Mouse (Mus musculus): ENCODE data around the gene Taf6. TPM values are rescaled to one million over a fixed set of nuclear protein-coding genes. Genes with fewer than 3 reads are reported as not detected.

The Taf6 gene
- 47.1 TPM for polyA plus RNA-seq (2012; fragmentation: generic; extraction: Trizol)

- H3K4me3 ChIP-seq, result peak within 1 kb of the TSS; percentile 96
- TF ChIP-seq REST (IDR thresholded peaks at IDR 0.05; ENCODE audit: insufficient read depth, insufficient read length) (no peak), POLR2AphosphoS2 (IDR thresholded peaks at IDR 0.05; ENCODE audit: insufficient read length, low read depth) (peak; percentile 68), SRF (IDR thresholded peaks at IDR 0.05; ENCODE audit: control insufficient read depth, insufficient read length, low read depth) (no peak), POLR2A (IDR thresholded peaks at IDR 0.05; ENCODE audit: insufficient read length, low read depth) (peak; percentile 81)
- H3K4me2 ChIP-seq (ENCODE audit: low read depth), result peak within 1 kb of the TSS; percentile 97
- peaks cover 6% of the 10 kb centered on the region for H3K36me3 ChIP-seq (ENCODE audit: control insufficient read depth, insufficient read depth)
- H3K27me3 ChIP-seq (ENCODE audit: control insufficient read depth, insufficient read depth, insufficient read length), result no peaks in the 10 kb centered on the region
- no peak within 1 kb of the TSS for H3ac ChIP-seq (ENCODE audit: control insufficient read depth, insufficient read length)
- H3K79me2 ChIP-seq (ENCODE audit: control insufficient read depth, insufficient read depth), result peaks cover 10% of the 10 kb centered on the region
Observed at GRCm38 (mm10) chr5:138186950-138187638, at the start of gene Taf6, which contains the start of gene Cnpy4. Gene Taf6 (minus strand): TSS chr5:138187451. Gene Cnpy4 (plus strand): TSS chr5:138187485.

DNA sequence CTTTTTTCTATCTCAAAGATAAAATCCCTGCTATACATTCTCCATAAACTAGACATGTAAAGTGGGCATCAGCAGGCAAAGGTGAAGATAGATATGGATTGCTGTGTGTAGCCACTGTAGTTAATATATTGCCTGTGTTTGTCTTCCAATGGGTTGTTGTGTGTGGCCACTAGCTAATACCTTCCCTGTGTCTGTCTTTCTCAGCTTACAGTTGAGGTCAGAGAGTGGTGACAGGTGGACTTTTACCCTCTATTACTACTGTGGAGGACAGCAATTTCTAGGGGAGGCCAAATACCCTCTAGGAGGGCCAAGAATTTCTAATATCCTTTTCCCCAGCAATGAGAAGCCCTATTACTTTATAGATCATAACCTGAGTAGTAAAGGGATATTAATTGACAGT lies 47.0 kb upstream of the Taf6 start:
- Histone ChIP-seq H3ac (ENCODE audit: control insufficient read depth, insufficient read length) (no peak overlapping the region), H3K36me3 (ENCODE audit: control insufficient read depth, insufficient read depth) (no peaks in the 10 kb centered on the region), H3K27me3 (ENCODE audit: control insufficient read depth, insufficient read depth, insufficient read length) (no peaks in the 10 kb centered on the region), H3K79me2 (ENCODE audit: control insufficient read depth, insufficient read depth) (no peaks in the 10 kb centered on the region), H3K4me2 (ENCODE audit: low read depth) (no peak overlapping the region), H3K4me3 (no peak overlapping the region)
- no peak for TF ChIP-seq E2F4 (IDR thresholded peaks at IDR 0.05; ENCODE audit: insufficient read depth)

DNA sequence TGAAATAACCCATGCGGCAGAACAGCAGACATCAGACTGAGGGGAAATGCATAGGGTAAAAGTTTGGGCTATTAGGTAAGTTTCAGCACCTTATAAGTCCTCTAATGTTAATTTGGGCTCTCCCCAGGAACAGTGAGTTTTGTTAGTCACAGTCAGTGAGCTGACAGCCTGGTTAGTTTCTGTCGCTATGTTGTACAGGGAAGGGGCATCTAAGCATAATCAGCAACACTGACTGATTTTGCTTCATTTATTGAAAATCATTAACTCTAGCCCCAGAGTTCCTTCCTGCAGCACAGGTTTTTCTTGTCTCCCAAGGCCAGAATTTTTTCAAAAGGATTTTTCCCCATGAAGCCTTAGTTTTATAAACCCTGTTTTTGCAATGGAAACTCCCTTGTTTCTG lies 46.5 kb upstream of the Taf6 start:
- Histone ChIP-seq H3K27me3 (ENCODE audit: control insufficient read depth, insufficient read depth, insufficient read length) (no peaks in the 10 kb centered on the region), H3K36me3 (ENCODE audit: control insufficient read depth, insufficient read depth) (no peaks in the 10 kb centered on the region), H3K79me2 (ENCODE audit: control insufficient read depth, insufficient read depth) (no peaks in the 10 kb centered on the region), H3ac (ENCODE audit: control insufficient read depth, insufficient read length) (no peak overlapping the region), H3K4me3 (no peak overlapping the region), H3K4me2 (ENCODE audit: low read depth) (no peak overlapping the region)
- no peak for TF ChIP-seq MYOD1 (IDR thresholded peaks at IDR 0.05; ENCODE audit: control insufficient read depth in 1 of 3, insufficient read length in 2 of 3, low read depth in 2 of 3)
- TF ChIP-seq TCF3 (IDR thresholded peaks at IDR 0.05; ENCODE audit: insufficient read length, low read depth), result no peak
- no peak for TF ChIP-seq REST (IDR thresholded peaks at IDR 0.05; ENCODE audit: insufficient read depth, insufficient read length)
- no peak for TF ChIP-seq POLR2AphosphoS2 (IDR thresholded peaks at IDR 0.05; ENCODE audit: insufficient read length, low read depth)
- TF ChIP-seq SRF (IDR thresholded peaks at IDR 0.05; ENCODE audit: control insufficient read depth, insufficient read length, low read depth), result no peak

GRCm38 (mm10) chr5:138229511-138229910 lies 42.3 kb upstream of the Taf6 start:
- Histone ChIP-seq H3K4me3 (no peak overlapping the region), H3K79me2 (ENCODE audit: control insufficient read depth, insufficient read depth) (no peaks in the 10 kb centered on the region), H3K36me3 (ENCODE audit: control insufficient read depth, insufficient read depth) (no peaks in the 10 kb centered on the region), H3K4me2 (ENCODE audit: low read depth) (no peak overlapping the region), H3K27me3 (ENCODE audit: control insufficient read depth, insufficient read depth, insufficient read length) (no peaks in the 10 kb centered on the region), H3ac (ENCODE audit: control insufficient read depth, insufficient read length) (no peak overlapping the region)
- TF ChIP-seq TCF12 (IDR thresholded peaks at IDR 0.05; ENCODE audit: insufficient read depth, poor library complexity, severe bottlenecking) (no peak), MYOG (IDR thresholded peaks at IDR 0.05; ENCODE audit: control insufficient read depth in 1 of 3, insufficient read depth in 1 of 3, insufficient read length in 2 of 3, low read depth in 2 of 3) (no peak), MYOD1 (IDR thresholded peaks at IDR 0.05; ENCODE audit: control insufficient read depth in 1 of 3, insufficient read length in 2 of 3, low read depth in 2 of 3) (no peak), SRF (IDR thresholded peaks at IDR 0.05; ENCODE audit: control insufficient read depth, insufficient read length, low read depth) (no peak), REST (IDR thresholded peaks at IDR 0.05; ENCODE audit: insufficient read depth, insufficient read length) (no peak), MAX (IDR thresholded peaks at IDR 0.05; ENCODE audit: low read depth) (no peak), POLR2A (IDR thresholded peaks at IDR 0.05; ENCODE audit: insufficient read length, low read depth) (no peak), E2F4 (IDR thresholded peaks at IDR 0.05; ENCODE audit: insufficient read depth) (no peak)

DNA sequence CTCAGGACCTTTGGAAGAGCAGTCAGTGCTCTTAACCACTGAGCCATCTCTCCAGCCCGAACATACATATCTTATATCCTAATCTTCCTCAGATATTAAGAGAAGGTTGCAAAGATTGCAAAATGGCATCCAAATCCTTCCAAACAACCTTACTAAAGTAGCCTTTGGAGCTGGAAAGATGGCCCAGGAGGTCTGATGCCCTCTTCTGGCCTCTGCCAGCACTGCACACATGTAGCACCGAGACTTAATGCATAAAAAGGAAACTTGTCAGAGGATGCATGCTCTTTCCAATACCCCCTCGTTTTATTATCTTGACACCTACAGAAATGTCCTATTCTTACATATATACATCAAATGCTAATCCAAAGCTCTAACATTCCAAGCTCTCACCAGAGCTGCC lies 40.8 kb upstream of the Taf6 start:
- no peak overlapping the region for H3K4me3 ChIP-seq
- H3K27me3 ChIP-seq (ENCODE audit: control insufficient read depth, insufficient read depth, insufficient read length), result no peaks in the 10 kb centered on the region
- no peaks in the 10 kb centered on the region for H3K36me3 ChIP-seq (ENCODE audit: control insufficient read depth, insufficient read depth)
- H3K4me2 ChIP-seq (ENCODE audit: low read depth), result no peak overlapping the region
- TF ChIP-seq CEBPB (IDR thresholded peaks at IDR 0.05; ENCODE audit: insufficient read depth, poor library complexity, severe bottlenecking) (no peak), USF1 (IDR thresholded peaks at IDR 0.05; ENCODE audit: low read depth) (no peak), TCF12 (IDR thresholded peaks at IDR 0.05; ENCODE audit: insufficient read depth, poor library complexity, severe bottlenecking) (no peak), MYOG (IDR thresholded peaks at IDR 0.05; ENCODE audit: control insufficient read depth in 1 of 3, insufficient read depth in 1 of 3, insufficient read length in 2 of 3, low read depth in 2 of 3) (no peak), POLR2A (IDR thresholded peaks at IDR 0.05; ENCODE audit: insufficient read length, low read depth) (no peak), POLR2AphosphoS2 (IDR thresholded peaks at IDR 0.05; ENCODE audit: insufficient read length, low read depth) (no peak), SRF (IDR thresholded peaks at IDR 0.05; ENCODE audit: control insufficient read depth, insufficient read length, low read depth) (no peak), TCF3 (IDR thresholded peaks at IDR 0.05; ENCODE audit: insufficient read length, low read depth) (no peak), MAX (IDR thresholded peaks at IDR 0.05; ENCODE audit: low read depth) (no peak), REST (IDR thresholded peaks at IDR 0.05; ENCODE audit: insufficient read depth, insufficient read length) (no peak)
- no peak overlapping the region for H3ac ChIP-seq (ENCODE audit: control insufficient read depth, insufficient read length)
- H3K79me2 ChIP-seq (ENCODE audit: control insufficient read depth, insufficient read depth), result no peaks in the 10 kb centered on the region
